Mouse (Mus musculus) hindbrain, postnatal 0 days (tissue): Measurements from ENCODE around the gene Dbnl. TPM values are rescaled to one million over a fixed set of nuclear protein-coding genes. Genes with fewer than 3 reads are reported as not detected.
A peak's percentile ranks its signal among the peaks of the same experiment; 100 is the strongest.

Experiments used
- ATAC-seq: fragments of 200-750 bp; cut with Nextera tagmentation; 2 replicates; pipeline ENCODE4 v1.8.0; 2017; ENCODE audit warnings: mild to moderate bottlenecking, moderate TSS enrichment, moderate library complexity
- DNase-seq: peaks from one replicate; pipeline ENCODE4 v3.0.0-alpha.2; 2015; ENCODE audit warnings: low spot score
- H3K27ac ChIP-seq: fragments of 300-500 bp; sonication (generic); 2 replicates; pipeline ENCODE4 v1.5.1; 2014; ENCODE audit warnings: mild to moderate bottlenecking
- H3K27me3 ChIP-seq: fragments of 300-500 bp; sonication (generic); 2 replicates; pipeline ENCODE4 v1.6.1; 2014; ENCODE audit warnings: low read length, mixed read lengths; ENCODE audit not compliant: insufficient read depth
- H3K36me3 ChIP-seq: fragments of 300-500 bp; sonication (generic); 2 replicates; pipeline ENCODE4 v1.6.1; 2014; ENCODE audit warnings: low read length, mixed read lengths; ENCODE audit not compliant: insufficient read depth
- H3K4me1 ChIP-seq: fragments of 300-500 bp; sonication (generic); 2 replicates; pipeline ENCODE4 v1.6.1; 2014; ENCODE audit warnings: antibody characterized with exemption, low read length, mixed read lengths; ENCODE audit not compliant: insufficient read depth
- H3K4me2 ChIP-seq: fragments of 300-500 bp; sonication (generic); 2 replicates; pipeline ENCODE4 v1.6.1; 2014; ENCODE audit warnings: low read depth, mild to moderate bottlenecking, low read length, moderate library complexity, mixed read lengths
- H3K4me3 ChIP-seq: fragments of 300-500 bp; sonication (generic); 2 replicates; pipeline ENCODE4 v1.5.1; 2014; ENCODE audit warnings: low read length
- H3K9ac ChIP-seq: fragments of 300-500 bp; sonication (generic); replicated peaks from 2 replicates; pipeline ENCODE4 v1.6.1; 2014; ENCODE audit warnings: mild to moderate bottlenecking, low read length, moderate library complexity, mixed read lengths
- H3K9me3 ChIP-seq: fragments of 300-500 bp; sonication (generic); 2 replicates; pipeline ENCODE4 v1.6.1; 2016; ENCODE audit warnings: low read length, mixed read lengths
- CTCF ChIP-seq: IDR thresholded peaks from 2 replicates; pipeline ENCODE4 v1.5.1; 2016; ENCODE audit warnings: antibody characterized with exemption, control low read depth, low read depth
- WGBS: fragments of 180-500 bp; shearing (Covaris S2); extraction: QIAGEN DNeasy Blood & Tissue Kit; methylation state at CpG from one replicate; pipeline ENCODE4 v1.1.7; 2014; 5-methylcytosine and 5-hydroxymethylcytosine counted together
- polyA plus RNA-seq: library from polyadenylated mRNA; unstranded; fragments of >200 nt; fragmentation: Nextera tagmentation; extraction: Ambion mirVana; gene quantifications from 2 replicates; pipeline ENCODE4 v1.2.1, GENCODE M21; 2015
- total RNA-seq: library from RNA; depleted of rRNA; stranded (reverse); fragments of >200 nt; gene quantifications from 2 replicates; pipeline ENCODE4 v1.2.3, GENCODE M21; 2014

The Dbnl gene
- total and polyA plus RNA-seq, 2 experiments from 2014 or later, result 81.7 to 123 TPM

GRCm38 (mm10) chr11:5744951-5745350 is 43.3 kb upstream of the Dbnl start:
- Histone ChIP-seq H3K9ac (no peak overlapping the region), H3K4me1 (0 out of 2 replicates have a peak, but pooled peaks cover 3% of the 10 kb centered on the region), H3K36me3 (no peaks in the 10 kb centered on the region), H3K4me2 (no peak overlapping the region), H3K4me3 (no peak overlapping the region), H3K9me3 (no peaks in the 10 kb centered on the region), H3K27me3 (no peaks in the 10 kb centered on the region), H3K27ac (no peak overlapping the region)
- ATAC-seq (no peak), DNase-seq (no peak)
- WGBS, result 72% methylated on average over 2 of the region's 2 CpGs
- TF ChIP-seq CTCF, result no peak

GRCm38 (mm10) chr11:5753755-5754154 is 34.5 kb upstream of the Dbnl start:
- no peaks in the 10 kb centered on the region for H3K9me3 ChIP-seq
- no peaks in the 10 kb centered on the region for H3K27me3 ChIP-seq
- ATAC-seq (no peak), DNase-seq (no peak)
- H3K9ac ChIP-seq, result no peak overlapping the region
- no peak overlapping the region for H3K27ac ChIP-seq
- H3K4me3 ChIP-seq, result no peak overlapping the region
- H3K36me3 ChIP-seq, result no peaks in the 10 kb centered on the region
- no peak for TF ChIP-seq CTCF
- no peaks in the 10 kb centered on the region for H3K4me1 ChIP-seq
- no peak overlapping the region for H3K4me2 ChIP-seq
- WGBS, result 95% methylated on average over 2 of the region's 2 CpGs

- H3K36me3 ChIP-seq, result no peaks in the 10 kb centered on the region
- peak; percentile 14 for TF ChIP-seq CTCF
- H3K27ac ChIP-seq, result peak within 1 kb of the TSS; percentile 93
- WGBS, result under 1% methylated on average over 67 of the region's 68 CpGs
- H3K4me2 ChIP-seq, result peak within 1 kb of the TSS; percentile 73
- peak within 1 kb of the TSS; percentile 52 for H3K4me3 ChIP-seq
- DNase-seq (peak; percentile 96), ATAC-seq (peak; percentile 98)
- peak within 1 kb of the TSS; percentile 65 for H3K9ac ChIP-seq
- H3K4me1 ChIP-seq, result no peaks in the 10 kb centered on the region; the same call in 1 of the 2 replicates
- no peaks in the 10 kb centered on the region for H3K27me3 ChIP-seq
- no peaks in the 10 kb centered on the region for H3K9me3 ChIP-seq
These were observed 26.3 kb upstream of the Dbnl start, which contains the start of gene Urgcp for GRCm38 (mm10) chr11:5761820-5762632. Urgcp (minus strand) TSS chr11:5762376.

GRCm38 (mm10) chr11:5762633-5762982 is 25.7 kb upstream of the Dbnl start:
- WGBS, result 13% methylated on average over 6 of the region's 6 CpGs
- H3K9ac ChIP-seq, result peak overlapping the region; percentile 65
- ATAC-seq, result peak; percentile 33; the same call in 1 of the 2 replicates

GRCm38 (mm10) chr11:5766019-5766418 is 22.3 kb upstream of the Dbnl start:
- H3K4me3 ChIP-seq, result no peak overlapping the region
- no peak overlapping the region for H3K4me2 ChIP-seq
- H3K27me3 ChIP-seq, result no peaks in the 10 kb centered on the region
- no peak for TF ChIP-seq CTCF
- no peak overlapping the region for H3K9ac ChIP-seq
- no peaks in the 10 kb centered on the region for H3K9me3 ChIP-seq
- H3K27ac ChIP-seq, result no peak overlapping the region
- no peaks in the 10 kb centered on the region; the same call in 1 of the 2 replicates for H3K4me1 ChIP-seq
- DNase-seq, result no peak
- H3K36me3 ChIP-seq, result peaks cover 13% of the 10 kb centered on the region
- no peak for ATAC-seq
- 87% methylated on average over 6 of the region's 6 CpGs for WGBS

More at GRCm38 (mm10) chr11:5762633-5762982, 25.7 kb upstream of the Dbnl start:
- Histone ChIP-seq H3K27me3 (no peaks in the 10 kb centered on the region), H3K4me2 (peak overlapping the region; percentile 73), H3K4me1 (no peaks in the 10 kb centered on the region; the same call in 1 of the 2 replicates), H3K36me3 (no peaks in the 10 kb centered on the region), H3K27ac (peak overlapping the region; percentile 93; the same call in 1 of the 2 replicates), H3K4me3 (peak overlapping the region; percentile 52), H3K9me3 (no peaks in the 10 kb centered on the region)
- TF ChIP-seq CTCF, result no peak
- no peak for DNase-seq

- H3K9ac ChIP-seq, result no peak overlapping the region
- H3K4me2 ChIP-seq, result no peak overlapping the region
- DNase-seq (no peak), ATAC-seq (no peak)
- H3K36me3 ChIP-seq, result peaks cover 12% of the 10 kb centered on the region; the same call in 1 of the 2 replicates
- no peaks in the 10 kb centered on the region for H3K27me3 ChIP-seq
- H3K9me3 ChIP-seq, result no peaks in the 10 kb centered on the region
- no peak overlapping the region for H3K4me3 ChIP-seq
- H3K27ac ChIP-seq, result no peak overlapping the region
- WGBS, result 84% methylated on average over 2 of the region's 2 CpGs
- peak; percentile 50 for TF ChIP-seq CTCF
- no peaks in the 10 kb centered on the region for H3K4me1 ChIP-seq
These were observed 9.8 kb upstream of the Dbnl start for GRCm38 (mm10) chr11:5778481-5778880.

- no peak overlapping the region for H3K4me2 ChIP-seq
- H3K4me3 ChIP-seq, result no peak overlapping the region
- no peak for ATAC-seq
- H3K36me3 ChIP-seq, result peaks cover 12% of the 10 kb centered on the region; the same call in 1 of the 2 replicates
- H3K27ac ChIP-seq, result no peak overlapping the region
- no peak overlapping the region for H3K9ac ChIP-seq
- no peaks in the 10 kb centered on the region for H3K27me3 ChIP-seq
- 86% methylated on average over 6 of the region's 6 CpGs for WGBS
- H3K4me1 ChIP-seq, result no peaks in the 10 kb centered on the region
- no peak for DNase-seq
- no peaks in the 10 kb centered on the region for H3K9me3 ChIP-seq
- TF ChIP-seq CTCF, result no peak
These were observed 8.2 kb upstream of the Dbnl start for GRCm38 (mm10) chr11:5780035-5780499.
